ENCODE assay signal across 26 mouse cellular contexts in genomic region chr3:150896668-150897067, GRCm38 (mm10).
A peak's percentile ranks its signal among the peaks of the same experiment; 100 is the strongest.
DNase-seq lines count a peak whose midpoint lies in the region; ATAC-seq and TF ChIP-seq lines count a peak whose summit lies in the region.
"Had no signal": no experiment of that assay in that cellular context is flagged by ENCODE, and none has a peak within 500 bp of the region (broad histone marks: within the 10 kb centered on the region; RNA-seq: fewer than 3 reads in every experiment).

No protein-coding gene starts in this region.

- no peaks in the 10 kb centered on the region for H3K9me3 ChIP-seq in forebrain, embryonic 14.5 days (replicated peaks; ENCODE audit: control insufficient read depth, low read length)
- H3K9me3 ChIP-seq in forebrain, embryonic 12.5 days: no peaks in the 10 kb centered on the region
- H3K9me3 ChIP-seq in hindbrain, postnatal 0 days (ENCODE audit: low read length): no peaks in the 10 kb centered on the region
- no peaks in the 10 kb centered on the region for H3K9me3 ChIP-seq in hindbrain, embryonic 11.5 days (ENCODE audit: control insufficient read depth, low read length)
- H3K9me3 ChIP-seq in midbrain, embryonic 14.5 days (ENCODE audit: control insufficient read depth, low read length): no peaks in the 10 kb centered on the region
- no peaks in the 10 kb centered on the region for H3K9me3 ChIP-seq in midbrain, embryonic 15.5 days
- H3K9me3 ChIP-seq: embryonic facial prominence, embryonic 13.5 days; embryonic facial prominence, embryonic 15.5 days; forebrain, embryonic 10.5 days; forebrain, embryonic 13.5 days; G1E had no signal

- H3K4me1 ChIP-seq in forebrain, embryonic 14.5 days (ENCODE audit: control insufficient read depth, insufficient read depth, low read length): no peaks in the 10 kb centered on the region
- H3K4me1 ChIP-seq in forebrain, embryonic 12.5 days: no peaks in the 10 kb centered on the region
- no peaks in the 10 kb centered on the region for H3K4me1 ChIP-seq in hindbrain, postnatal 0 days (ENCODE audit: insufficient read depth, low read length)
- no peaks in the 10 kb centered on the region for H3K4me1 ChIP-seq in hindbrain, embryonic 11.5 days (replicated peaks; ENCODE audit: control insufficient read depth, insufficient read depth, low read length)
- H3K4me1 ChIP-seq in midbrain, embryonic 14.5 days (ENCODE audit: control insufficient read depth, insufficient read depth, low read length): no peaks in the 10 kb centered on the region
- no peaks in the 10 kb centered on the region for H3K4me1 ChIP-seq in midbrain, embryonic 15.5 days
- H3K4me1 ChIP-seq: embryonic facial prominence, embryonic 13.5 days; embryonic facial prominence, embryonic 15.5 days; forebrain, embryonic 10.5 days; forebrain, embryonic 13.5 days had no signal

- no peaks in the 10 kb centered on the region for H3K27me3 ChIP-seq in forebrain, embryonic 14.5 days (replicated peaks; ENCODE audit: control insufficient read depth, insufficient read depth, low read length)
- no peaks in the 10 kb centered on the region for H3K27me3 ChIP-seq in forebrain, embryonic 12.5 days
- H3K27me3 ChIP-seq in hindbrain, postnatal 0 days (ENCODE audit: insufficient read depth, low read length): no peaks in the 10 kb centered on the region
- no peaks in the 10 kb centered on the region for H3K27me3 ChIP-seq in hindbrain, embryonic 11.5 days (ENCODE audit: control insufficient read depth, insufficient read depth, low read length)
- no peaks in the 10 kb centered on the region for H3K27me3 ChIP-seq in midbrain, embryonic 14.5 days (ENCODE audit: control insufficient read depth, insufficient read depth, low read length)
- no peaks in the 10 kb centered on the region for H3K27me3 ChIP-seq in midbrain, embryonic 15.5 days (replicated peaks)
- H3K27me3 ChIP-seq: CH12.LX; embryonic facial prominence, embryonic 13.5 days; embryonic facial prominence, embryonic 15.5 days; forebrain, embryonic 13.5 days; Patski had no signal

- no peak for TF ChIP-seq POLR2A in brain, embryonic 14.5 days (IDR thresholded peaks at IDR 0.05; ENCODE audit: borderline replicate concordance, extremely low read depth, insufficient read depth, insufficient read length, poor library complexity, severe bottlenecking)

- H3K27ac ChIP-seq in forebrain, embryonic 14.5 days (ENCODE audit: low read depth, low read length): no peak overlapping the region
- H3K27ac ChIP-seq in forebrain, embryonic 12.5 days: no peak overlapping the region
- no peak overlapping the region for H3K27ac ChIP-seq in hindbrain, postnatal 0 days
- H3K27ac ChIP-seq in hindbrain, embryonic 11.5 days (ENCODE audit: low read depth, low read length): no peak overlapping the region
- H3K27ac ChIP-seq in midbrain, embryonic 14.5 days (replicated peaks; ENCODE audit: low read depth, low read length): no peak overlapping the region
- no peak overlapping the region for H3K27ac ChIP-seq in midbrain, embryonic 15.5 days
- H3K27ac ChIP-seq: embryonic facial prominence, embryonic 13.5 days; embryonic facial prominence, embryonic 15.5 days; forebrain, embryonic 10.5 days; forebrain, embryonic 13.5 days had no signal

- no peak overlapping the region for H3K9ac ChIP-seq in forebrain, embryonic 14.5 days (ENCODE audit: low read length)
- H3K9ac ChIP-seq in forebrain, embryonic 12.5 days: no peak overlapping the region
- no peak overlapping the region for H3K9ac ChIP-seq in hindbrain, postnatal 0 days (replicated peaks; ENCODE audit: low read length)
- H3K9ac ChIP-seq in hindbrain, embryonic 11.5 days (ENCODE audit: low read depth, low read length): no peak overlapping the region
- no peak overlapping the region for H3K9ac ChIP-seq in midbrain, embryonic 14.5 days (replicated peaks; ENCODE audit: low read length)
- H3K9ac ChIP-seq in midbrain, embryonic 15.5 days: no peak overlapping the region
- H3K9ac ChIP-seq: embryonic facial prominence, embryonic 13.5 days; embryonic facial prominence, embryonic 15.5 days; forebrain, embryonic 13.5 days had no signal

- no peak overlapping the region for H3K4me3 ChIP-seq in forebrain, embryonic 14.5 days (ENCODE audit: low read depth, low read length)
- no peak overlapping the region for H3K4me3 ChIP-seq in forebrain, embryonic 12.5 days (replicated peaks)
- H3K4me3 ChIP-seq in hindbrain, postnatal 0 days (ENCODE audit: low read length): no peak overlapping the region
- H3K4me3 ChIP-seq in hindbrain, embryonic 11.5 days (ENCODE audit: low read depth, low read length): no peak overlapping the region
- H3K4me3 ChIP-seq in midbrain, embryonic 14.5 days (replicated peaks; ENCODE audit: low read depth, low read length): no peak overlapping the region
- H3K4me3 ChIP-seq in midbrain, embryonic 15.5 days: no peak overlapping the region
- H3K4me3 ChIP-seq: embryonic facial prominence, embryonic 13.5 days; embryonic facial prominence, embryonic 15.5 days; erythroblast, embryonic 14.5 days; forebrain, embryonic 10.5 days; forebrain, embryonic 13.5 days had no signal

- 80% methylated on average over 2 of the region's 2 CpGs for WGBS in forebrain, embryonic 14.5 days
- WGBS in forebrain, embryonic 12.5 days: 78% methylated on average over 2 of the region's 2 CpGs
- WGBS in hindbrain, postnatal 0 days: 59% methylated on average over 2 of the region's 2 CpGs
- WGBS in hindbrain, embryonic 11.5 days: 85% methylated on average over 2 of the region's 2 CpGs
- WGBS in midbrain, embryonic 14.5 days: 82% methylated on average over 2 of the region's 2 CpGs
- 81% methylated on average over 2 of the region's 2 CpGs for WGBS in midbrain, embryonic 15.5 days

- DNase-seq in forebrain, embryonic 14.5 days (ENCODE audit: low spot score): peak; percentile 11
- DNase-seq in hindbrain, postnatal 0 days (ENCODE audit: low spot score): peak; percentile 30
- DNase-seq in hindbrain, embryonic 11.5 days (ENCODE audit: low spot score): no peak
- DNase-seq in midbrain, embryonic 14.5 days: peak; percentile 5
- peak; percentile 39 for DNase-seq in brain, embryonic 14.5 days (ENCODE audit: low read depth)
- DNase-seq: adrenal gland, adult 8-10 months; adrenal gland, postnatal 14 days; adrenal gland, postnatal 36 days; cerebellum, adult 11 months; cerebellum, adult 18-20 months; cerebellum, adult 8-10 months; cerebellum, adult 9-11 months; cerebellum, postnatal 25 days; embryo, embryonic 11 days had no signal

- ATAC-seq in forebrain, embryonic 14.5 days: no peak
- ATAC-seq in forebrain, embryonic 12.5 days (ENCODE audit: low FRiP score): no peak
- no peak for ATAC-seq in hindbrain, postnatal 0 days
- no peak for ATAC-seq in hindbrain, embryonic 11.5 days (ENCODE audit: low FRiP score)
- no peak for ATAC-seq in midbrain, embryonic 14.5 days (ENCODE audit: low FRiP score, low TSS enrichment)
- no peak for ATAC-seq in midbrain, embryonic 15.5 days (replicated peaks)
- no peak for ATAC-seq in CD4-positive, CD25-positive, alpha-beta regulatory T cell, adult 4 months
- ATAC-seq: activated CD4-positive, CD25-positive, alpha-beta regulatory T cell, adult 4 months; forebrain, embryonic 13.5 days; Patski had no signal

- TF ChIP-seq CTCF in hindbrain, postnatal 0 days (IDR thresholded peaks at IDR 0.05; ENCODE audit: low read depth): no peak
- TF ChIP-seq CTCF in brain, embryonic 14.5 days (IDR thresholded peaks at IDR 0.05; ENCODE audit: borderline replicate concordance, extremely low read depth, insufficient read depth, insufficient read length): no peak

- no peaks in the 10 kb centered on the region for H3K36me3 ChIP-seq in forebrain, embryonic 14.5 days (ENCODE audit: control insufficient read depth, insufficient read depth, low read length)
- H3K36me3 ChIP-seq in forebrain, embryonic 12.5 days (replicated peaks): no peaks in the 10 kb centered on the region
- H3K36me3 ChIP-seq in hindbrain, postnatal 0 days (ENCODE audit: insufficient read depth, low read length): no peaks in the 10 kb centered on the region
- H3K36me3 ChIP-seq in hindbrain, embryonic 11.5 days (ENCODE audit: control insufficient read depth, insufficient read depth, low read length): no peaks in the 10 kb centered on the region
- no peaks in the 10 kb centered on the region for H3K36me3 ChIP-seq in midbrain, embryonic 14.5 days (ENCODE audit: control insufficient read depth, insufficient read depth, low read length)
- H3K36me3 ChIP-seq in midbrain, embryonic 15.5 days (replicated peaks): no peaks in the 10 kb centered on the region
- H3K36me3 ChIP-seq: embryonic facial prominence, embryonic 13.5 days; embryonic facial prominence, embryonic 15.5 days; forebrain, embryonic 10.5 days; G1E had no signal

- no peak overlapping the region for H3K4me2 ChIP-seq in forebrain, embryonic 14.5 days (ENCODE audit: low read length)
- no peak overlapping the region for H3K4me2 ChIP-seq in forebrain, embryonic 12.5 days
- no peak overlapping the region for H3K4me2 ChIP-seq in hindbrain, postnatal 0 days (ENCODE audit: low read depth, low read length)
- H3K4me2 ChIP-seq in hindbrain, embryonic 11.5 days (replicated peaks; ENCODE audit: low read depth, low read length): no peak overlapping the region
- H3K4me2 ChIP-seq in midbrain, embryonic 14.5 days (ENCODE audit: low read length): no peak overlapping the region
- H3K4me2 ChIP-seq in midbrain, embryonic 15.5 days: no peak overlapping the region
- H3K4me2 ChIP-seq: embryonic facial prominence, embryonic 13.5 days; embryonic facial prominence, embryonic 15.5 days; forebrain, embryonic 13.5 days had no signal
